Mouse (Mus musculus) inflammation-experienced regulatory T-cells, adult 6 months (primary cell): ENCODE results near the gene Gm5168. TPM values are rescaled to one million over a fixed set of nuclear protein-coding genes. Genes with fewer than 3 reads are reported as not detected.
"Not testable (repeated sequence)": the region's sequence is repeated elsewhere in the genome, so short reads cannot be mapped to it uniquely, and the experiment has no call there.

Experiments
- ATAC-seq: one replicate; pipeline ENCODE4 v1.8.0; 2017
- polyA plus RNA-seq, 3 experiments: library from polyadenylated mRNA; unstranded; fragments of 100-300 nt; shearing (Covaris generic); gene quantifications; one replicate each; pipeline ENCODE4 v1.2.1; 2017

Gm5168 gene
- polyA plus RNA-seq: not detected

DNA sequence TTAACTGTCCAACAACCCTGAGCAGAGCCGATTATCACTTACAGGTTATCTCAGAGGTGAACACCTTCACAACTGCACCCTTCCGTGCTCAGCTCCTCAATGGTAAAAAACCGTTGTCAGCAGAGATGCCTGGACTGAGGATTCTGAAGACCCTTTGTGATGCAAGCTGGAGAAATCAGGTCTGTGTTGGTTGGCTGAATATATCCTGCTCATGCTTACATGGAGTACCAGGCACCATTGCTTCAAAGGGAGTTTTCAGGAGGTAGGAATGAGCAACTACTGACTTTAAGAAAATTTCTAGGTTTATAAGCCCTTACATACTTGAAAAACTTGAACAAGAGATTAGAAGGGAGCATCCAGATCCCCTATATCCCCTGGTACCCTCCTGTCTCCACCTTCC, at the start of gene Gm5168:
TSS of gene Gm5168 (minus strand) at position 101 of the 400 bp plus-strand sequence.
- not testable (repeated sequence) for ATAC-seq

Other genes starting within 250 kb of the Gm5168 start
- not detected for gene Gm2012, start 180.3 kb upstream of the Gm5168 start, polyA plus RNA-seq